ENCODE assay signal across 14 mouse cellular contexts in genomic region chr3:129621255-129621654, GRCm38 (mm10).
A peak's percentile ranks its signal among the peaks of the same experiment; 100 is the strongest.
DNase-seq lines count a peak whose midpoint lies in the region; ATAC-seq and TF ChIP-seq lines count a peak whose summit lies in the region.
"Had no signal": no experiment of that assay in that cellular context is flagged by ENCODE, and none has a peak within 500 bp of the region (broad histone marks: within the 10 kb centered on the region; RNA-seq: fewer than 3 reads in every experiment).

No protein-coding gene starts in this region.

- ATAC-seq in heart, embryonic 11.5 days (replicated peaks; ENCODE audit: insufficient number of reproducible peaks, low FRiP score, low TSS enrichment): no peak
- ATAC-seq: intestine, embryonic 15.5 days had no signal

- peaks cover 10% of the 10 kb centered on the region; the same call in 1 of the 2 replicates for H3K4me1 ChIP-seq in heart, embryonic 11.5 days (ENCODE audit: control insufficient read depth, insufficient read depth, low read length)
- H3K4me1 ChIP-seq in small intestine, adult 2 months (ENCODE audit: control insufficient read depth, insufficient read depth, insufficient read length, low read length): peaks cover 11% of the 10 kb centered on the region; the same call in 1 of the 2 replicates
- H3K4me1 ChIP-seq: embryonic facial prominence, embryonic 12.5 days; intestine, embryonic 15.5 days had no signal

- no peaks in the 10 kb centered on the region for H3K36me3 ChIP-seq in heart, embryonic 11.5 days (ENCODE audit: control insufficient read depth, insufficient read depth, low read length)
- peaks cover 4% of the 10 kb centered on the region; the same call in 1 of the 2 replicates for H3K36me3 ChIP-seq in small intestine, adult 2 months (ENCODE audit: control insufficient read depth, insufficient read depth, low read length)
- H3K36me3 ChIP-seq: embryonic facial prominence, embryonic 12.5 days; intestine, embryonic 15.5 days had no signal

- no peak for TF ChIP-seq POLR2A in brain, embryonic 14.5 days (IDR thresholded peaks at IDR 0.05; ENCODE audit: borderline replicate concordance, extremely low read depth, insufficient read depth, insufficient read length, poor library complexity, severe bottlenecking)
- no peak for TF ChIP-seq POLR2A in small intestine, adult 2 months (IDR thresholded peaks at IDR 0.05; ENCODE audit: low read depth, low read length)

- H3K4me2 ChIP-seq in heart, embryonic 11.5 days: no peak overlapping the region
- H3K4me2 ChIP-seq: embryonic facial prominence, embryonic 12.5 days; intestine, embryonic 15.5 days had no signal

- H3K27ac ChIP-seq in heart, embryonic 11.5 days (ENCODE audit: low read depth, low read length): no peak overlapping the region
- 0 out of 2 replicates have a peak overlapping the region, but pooled peaks have one; percentile 2 for H3K27ac ChIP-seq in small intestine, adult 2 months (ENCODE audit: insufficient read depth, low read depth, low read length)
- H3K27ac ChIP-seq: embryonic facial prominence, embryonic 12.5 days; forebrain, embryonic 10.5 days; intestine, embryonic 15.5 days; layer of hippocampus, adult 2 months; macrophage had no signal

- WGBS in heart, embryonic 11.5 days (ENCODE audit: insufficient replicate concordance): 26% methylated on average over 5 of the region's 5 CpGs
- WGBS in small intestine, adult 2 months: 34% methylated on average over 5 of the region's 5 CpGs

- no peaks in the 10 kb centered on the region for H3K9me3 ChIP-seq in heart, embryonic 11.5 days (replicated peaks; ENCODE audit: control insufficient read depth, low read length)
- H3K9me3 ChIP-seq: embryonic facial prominence, embryonic 12.5 days; forebrain, embryonic 10.5 days; intestine, embryonic 15.5 days had no signal

- no peaks in the 10 kb centered on the region for H3K27me3 ChIP-seq in heart, embryonic 11.5 days (ENCODE audit: control insufficient read depth, insufficient read depth, low read length)
- no peaks in the 10 kb centered on the region for H3K27me3 ChIP-seq in small intestine, adult 2 months (ENCODE audit: control insufficient read depth, insufficient read depth, low read length)
- H3K27me3 ChIP-seq: embryonic facial prominence, embryonic 12.5 days; intestine, embryonic 15.5 days had no signal

- TF ChIP-seq CTCF in brain, embryonic 14.5 days (IDR thresholded peaks at IDR 0.05; ENCODE audit: borderline replicate concordance, extremely low read depth, insufficient read depth, insufficient read length): no peak
- no peak for TF ChIP-seq CTCF in small intestine, adult 2 months (IDR thresholded peaks at IDR 0.05; ENCODE audit: extremely low read depth, insufficient read length, insufficient replicate concordance, low read depth, low read length)

- H3K9ac ChIP-seq in heart, embryonic 11.5 days (ENCODE audit: low read depth, low read length): no peak overlapping the region
- H3K9ac ChIP-seq: embryonic facial prominence, embryonic 12.5 days; intestine, embryonic 15.5 days had no signal

- no peak overlapping the region for H3K4me3 ChIP-seq in heart, embryonic 11.5 days (ENCODE audit: low read depth, low read length)
- H3K4me3 ChIP-seq in small intestine, adult 2 months (ENCODE audit: low read depth, low read length): no peak overlapping the region
- H3K4me3 ChIP-seq: embryonic facial prominence, embryonic 12.5 days; forebrain, embryonic 10.5 days; intestine, embryonic 15.5 days; layer of hippocampus, adult 2 months had no signal

- peak; percentile 16 for DNase-seq in heart, adult 8-10 months (ENCODE audit: low spot score)
- peak; percentile 22 for DNase-seq in lung, postnatal 36 days
- no peak for DNase-seq in lung, postnatal 4 days
- DNase-seq in brain, embryonic 14.5 days (ENCODE audit: low read depth): peak; percentile 13
- DNase-seq in adrenal gland, adult 18-20 months (ENCODE audit: low spot score in 2 of 2): no peak
- DNase-seq in yolk sac, embryonic 10.5 days (ENCODE audit: low spot score): no peak
- DNase-seq: cerebellum, postnatal 14 days had no signal

Comparison
In these comparisons a context has a peak if more than half of its experiments do, and no peak if none do; other contexts are left out.
1. DNase-seq: peak in heart, adult 8-10 months (single experiment), lung, postnatal 36 days (single experiment) and brain, embryonic 14.5 days (single experiment); none in lung, postnatal 4 days (0 of 2), adrenal gland, adult 18-20 months (0 of 2) and yolk sac, embryonic 10.5 days (single experiment).